Mouse (Mus musculus): ENCODE data around the gene Olfr1065.
"Not testable (repeated sequence)": the region's sequence is repeated elsewhere in the genome, so short reads cannot be mapped to it uniquely, and the experiment has no call there.

Gene Olfr1065

GRCm38 (mm10) chr2:86450491-86450890, at the start of gene Olfr1065:
Olfr1065 (minus strand) TSS chr2:86450591.
- in situ Hi-C loops (cut with MboI, MseI), result not testable (repeated sequence)

- in situ Hi-C loops (cut with MboI, MseI), result no loop called here
Observed at GRCm38 (mm10) chr2:86487286-86487685, 36.9 kb upstream of the Olfr1065 start, which contains the start of gene Olfr228. Olfr228 (minus strand) TSS chr2:86487386.

GRCm38 (mm10) chr2:86464442-86465109, 14.2 kb upstream of the Olfr1065 start:
- in situ Hi-C loops (cut with MboI, MseI), result loop anchor here (5.0 kb wide), 1 partner anchor 742 kb away; no protein-coding TSS in a partner anchor

- in situ Hi-C loops (cut with MboI, MseI), result no loop called here
Observed at GRCm38 (mm10) chr2:86460434-86460833, 10.0 kb upstream of the Olfr1065 start.

- in situ Hi-C loops (cut with MboI, MseI), result no loop called here
Observed at GRCm38 (mm10) chr2:86456169-86456568, 5.8 kb upstream of the Olfr1065 start, which contains the start of gene Olfr1066. Olfr1066 (minus strand) TSS chr2:86456269.

- in situ Hi-C loops (cut with MboI, MseI), result not testable (repeated sequence)
Observed at GRCm38 (mm10) chr2:86442101-86442500, 8.3 kb downstream of the Olfr1065 start.

- in situ Hi-C loops (cut with MboI, MseI), result not testable (repeated sequence)
Observed at GRCm38 (mm10) chr2:86428511-86428910, 21.9 kb downstream of the Olfr1065 start.

GRCm38 (mm10) chr2:86426649-86427048, 23.7 kb downstream of the Olfr1065 start, which contains the start of gene Olfr1062:
Olfr1062 (minus strand) TSS chr2:86426749.
- in situ Hi-C loops (cut with MboI, MseI), result not testable (repeated sequence)

- in situ Hi-C loops (cut with MboI, MseI), result no loop called here
Observed at GRCm38 (mm10) chr2:86413950-86414349, 36.4 kb downstream of the Olfr1065 start, which contains the start of gene Olfr1061. Olfr1061 (minus strand) TSS chr2:86414050.

- in situ Hi-C loops (cut with MboI, MseI), result no loop called here
Observed at GRCm38 (mm10) chr2:86395114-86395513, 55.3 kb downstream of the Olfr1065 start.

Measured in regulatory T cell (primary cell).